Mouse (Mus musculus) lung, postnatal 4 days (tissue): ENCODE measurements at regions not wholly inside any gene's neighbourhood (a gene's known extent, or its start where the extent isn't known, plus 50 kb on each side); places are given as distances from the start of the nearest gene placed in this dataset.
A peak's percentile ranks its signal among the peaks of the same experiment; 100 is the strongest.

ENCODE experiments used
- DNase-seq, 2 experiments: peaks; one replicate each; pipeline ENCODE4 v3.0.0; 2021

GRCm38 (mm10) chr12:27595576-27595975 is 253.2 kb upstream of the Sox11 start:
- no peak for DNase-seq

- DNase-seq, result no peak
These were observed 251.1 kb upstream of the Sox11 start for GRCm38 (mm10) chr12:27593436-27593835.

GRCm38 (mm10) chr12:27576109-27576700 is 233.8 kb upstream of the Sox11 start:
- DNase-seq, result no peak

- no peak for DNase-seq
These were observed 233.3 kb upstream of the Sox11 start for GRCm38 (mm10) chr12:27575629-27576028.

GRCm38 (mm10) chr12:27567250-27567649 is 224.9 kb upstream of the Sox11 start:
- no peak for DNase-seq

- no peak for DNase-seq
These were observed 223.7 kb upstream of the Sox11 start for GRCm38 (mm10) chr12:27565965-27566507.

- no peak for DNase-seq
These were observed 222.4 kb upstream of the Sox11 start for GRCm38 (mm10) chr12:27564641-27565306.

GRCm38 (mm10) chr12:27563900-27564299 is 221.5 kb upstream of the Sox11 start:
- no peak for DNase-seq

- DNase-seq, result no peak
These were observed 210.4 kb upstream of the Sox11 start for GRCm38 (mm10) chr12:27552809-27553208.

GRCm38 (mm10) chr12:27538210-27538609 is 195.8 kb upstream of the Sox11 start:
- no peak for DNase-seq

GRCm38 (mm10) chr12:27537507-27537906 is 195.1 kb upstream of the Sox11 start:
- no peak for DNase-seq

- no peak for DNase-seq
These were observed 194.6 kb upstream of the Sox11 start for GRCm38 (mm10) chr12:27537017-27537416.

- no peak for DNase-seq
These were observed 183.2 kb upstream of the Sox11 start for GRCm38 (mm10) chr12:27525604-27526003.

- DNase-seq, result no peak
These were observed 170.9 kb upstream of the Sox11 start for GRCm38 (mm10) chr12:27513253-27513652.

GRCm38 (mm10) chr12:27508226-27508560 is 165.8 kb upstream of the Sox11 start:
- no peak for DNase-seq

- DNase-seq, result no peak
These were observed 165.3 kb upstream of the Sox11 start for GRCm38 (mm10) chr12:27507523-27508225.

- no peak for DNase-seq
These were observed 160.5 kb upstream of the Sox11 start for GRCm38 (mm10) chr12:27502716-27503486.

- no peak for DNase-seq
These were observed 158.1 kb upstream of the Sox11 start for GRCm38 (mm10) chr12:27500516-27500915.

- no peak for DNase-seq
These were observed 156.9 kb upstream of the Sox11 start for GRCm38 (mm10) chr12:27499276-27499675.

GRCm38 (mm10) chr12:27496826-27497557 is 154.6 kb upstream of the Sox11 start:
- no peak for DNase-seq

GRCm38 (mm10) chr12:27492270-27492669 is 149.9 kb upstream of the Sox11 start:
- DNase-seq, result peak in 1 of 2 experiments; percentile 19

GRCm38 (mm10) chr12:27481230-27481629 is 138.9 kb upstream of the Sox11 start:
- no peak for DNase-seq
